Mouse (Mus musculus) cortical plate, adult 2 months (tissue): ENCODE measurements around the gene Fbn1.

Experiments
- CTCF ChIP-seq: fragments of 200-500 bp; IDR thresholded peaks from 2 replicates; pipeline ENCODE4 v1.5.1; 2011; ENCODE audit warnings: mild to moderate bottlenecking, control low read depth, low read length; ENCODE audit not compliant: insufficient read depth; ENCODE audit errors: extremely low read depth
- POLR2A ChIP-seq: fragments of 200-500 bp; IDR thresholded peaks from 2 replicates; pipeline ENCODE4 v1.6.1; 2011; ENCODE audit warnings: mild to moderate bottlenecking, low read length, control low read depth; ENCODE audit not compliant: insufficient read depth; ENCODE audit errors: extremely low read depth

- TF ChIP-seq POLR2A (no peak), CTCF (no peak)
Measured at GRCm38 (mm10) chr2:125309710-125310109, 198.1 kb downstream of the Fbn1 start.
